Mouse (Mus musculus): Measurements from ENCODE around the gene Mia. TPM values are rescaled to one million over a fixed set of nuclear protein-coding genes. Genes with fewer than 3 reads are reported as not detected.

Gene Mia
- polyA plus RNA-seq, 1 experiment from 2014 or later: 11.1 TPM

DNA sequence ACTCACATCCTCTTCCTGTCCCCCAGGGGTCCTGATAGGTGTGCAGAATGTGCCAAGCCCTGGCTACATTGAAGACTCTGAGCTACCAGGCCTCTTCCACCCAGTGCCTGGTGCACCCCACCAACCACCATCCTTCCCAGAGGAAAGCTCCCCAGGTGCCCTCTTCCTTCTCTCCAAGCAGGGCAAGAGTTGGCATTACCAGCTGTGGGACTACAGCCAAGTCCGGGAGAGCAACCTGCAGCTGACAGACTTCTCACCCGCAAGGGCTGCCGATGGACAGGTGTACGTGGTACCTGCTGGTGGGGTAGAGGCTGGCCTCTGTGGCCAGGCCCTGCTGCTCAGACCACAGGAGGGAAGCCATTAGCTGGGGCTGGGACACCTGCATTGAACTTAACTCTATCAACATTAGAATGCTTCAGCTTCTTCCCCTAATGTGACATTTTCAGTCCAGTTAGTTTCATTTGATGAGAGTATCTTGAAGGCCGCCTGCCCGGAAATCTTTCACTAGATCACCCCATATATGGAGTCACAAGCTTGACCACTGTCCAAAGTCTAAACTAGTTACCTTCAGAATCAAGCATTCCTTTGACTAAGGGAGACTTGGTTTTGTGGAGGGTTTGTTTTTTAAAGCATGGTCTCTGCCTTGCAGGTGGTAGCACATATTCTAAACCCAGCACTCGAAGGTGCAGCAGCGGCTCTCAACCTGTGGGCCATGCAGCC lies 22.9 kb upstream of the Mia start:
- Histone ChIP-seq H3K27ac (replicated peaks) (no peak overlapping the region), H3K36me3 (peaks cover 54% of the 10 kb centered on the region), H3K9me3 (no peaks in the 10 kb centered on the region), H3K4me2 (replicated peaks) (no peak overlapping the region), H3K4me3 (no peak overlapping the region), H3K27me3 (no peaks in the 10 kb centered on the region), H3K4me1 (no peaks in the 10 kb centered on the region), H3K9ac (replicated peaks) (no peak overlapping the region)
- WGBS: 94% methylated on average over 8 of the region's 8 CpGs
- no peak for ATAC-seq (ENCODE audit: low FRiP score, low read depth)

DNA sequence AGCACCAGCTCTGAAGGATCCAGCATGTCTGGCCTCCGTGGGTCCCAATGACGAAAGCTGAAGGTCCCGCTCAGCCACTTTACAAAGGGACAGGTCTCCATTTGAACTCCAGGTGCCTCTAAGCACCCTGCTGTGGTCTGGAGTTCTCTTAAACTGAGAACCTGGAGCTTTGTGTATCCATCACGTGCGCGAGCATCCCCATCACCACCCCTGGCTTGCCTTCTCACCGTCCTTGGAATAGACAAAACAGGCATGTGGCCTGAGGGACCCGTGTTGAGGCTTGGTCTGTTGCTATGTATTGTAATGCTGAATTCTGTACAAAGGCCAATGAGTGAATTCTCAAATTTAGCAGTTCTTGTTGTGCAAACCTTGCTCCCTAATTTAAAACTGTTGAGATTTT lies 17.8 kb upstream of the Mia start:
- H3K36me3 ChIP-seq: peaks cover 25% of the 10 kb centered on the region
- no peak overlapping the region for H3K4me3 ChIP-seq
- ATAC-seq (ENCODE audit: low FRiP score, low read depth): no peak
- no peak overlapping the region for H3K4me2 ChIP-seq (replicated peaks)
- H3K4me1 ChIP-seq: peaks cover 18% of the 10 kb centered on the region
- no peaks in the 10 kb centered on the region for H3K27me3 ChIP-seq
- no peak overlapping the region for H3K9ac ChIP-seq (replicated peaks)
- H3K9me3 ChIP-seq: no peaks in the 10 kb centered on the region
- 93% methylated on average over 8 of the region's 8 CpGs for WGBS
- H3K27ac ChIP-seq (replicated peaks): no peak overlapping the region

DNA sequence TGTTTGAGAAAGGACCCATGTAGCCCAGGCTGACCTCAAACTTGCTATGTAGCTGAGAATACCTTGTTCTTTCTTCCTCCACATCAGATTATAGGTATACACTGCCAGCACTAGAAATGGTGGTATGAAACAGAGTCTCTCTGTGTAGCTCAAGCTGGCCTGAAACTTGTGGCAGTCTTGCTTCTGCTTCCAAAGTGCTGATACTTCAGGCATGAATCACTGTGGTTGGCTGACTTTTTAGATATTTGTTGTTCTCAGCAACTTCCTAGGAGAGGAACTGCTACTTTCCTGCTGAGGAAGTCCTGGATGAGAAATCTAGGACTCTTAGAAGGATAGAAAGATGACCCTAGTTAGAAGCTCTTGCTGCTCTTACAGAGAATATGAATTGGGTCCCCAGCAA lies 17.4 kb upstream of the Mia start:
- H3K9me3 ChIP-seq: no peaks in the 10 kb centered on the region
- no peak overlapping the region for H3K4me3 ChIP-seq
- H3K9ac ChIP-seq (replicated peaks): no peak overlapping the region
- no peak for ATAC-seq (ENCODE audit: low FRiP score, low read depth)
- peaks cover 26% of the 10 kb centered on the region for H3K36me3 ChIP-seq
- no peaks in the 10 kb centered on the region for H3K27me3 ChIP-seq
- no peak overlapping the region for H3K27ac ChIP-seq (replicated peaks)
- H3K4me2 ChIP-seq (replicated peaks): no peak overlapping the region
- peaks cover 22% of the 10 kb centered on the region for H3K4me1 ChIP-seq

DNA sequence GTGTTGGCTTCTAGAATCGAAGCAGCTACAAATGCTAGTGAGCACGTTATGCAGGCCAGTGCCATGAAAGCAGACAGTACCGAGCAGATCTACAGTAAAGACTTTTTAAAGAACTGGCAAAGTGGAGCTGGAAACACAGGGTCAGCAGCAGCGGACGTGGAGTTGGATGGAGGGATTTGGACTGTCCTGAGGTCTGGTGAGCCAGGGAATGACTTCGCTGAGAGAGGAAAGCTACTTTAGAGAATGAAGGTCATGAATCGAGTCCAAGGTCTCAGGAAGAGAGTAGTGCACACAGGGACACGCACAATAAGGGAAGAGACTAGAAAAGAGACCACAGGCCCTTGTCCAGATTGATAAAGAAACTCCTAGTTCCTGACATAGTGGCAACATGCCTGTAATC lies 16.7 kb upstream of the Mia start:
- Histone ChIP-seq H3K27ac (replicated peaks) (no peak overlapping the region), H3K9ac (replicated peaks) (no peak overlapping the region), H3K4me1 (peaks cover 24% of the 10 kb centered on the region), H3K9me3 (no peaks in the 10 kb centered on the region), H3K27me3 (no peaks in the 10 kb centered on the region), H3K4me3 (no peak overlapping the region), H3K36me3 (peaks cover 26% of the 10 kb centered on the region), H3K4me2 (replicated peaks) (no peak overlapping the region)
- 89% methylated on average over 8 of the region's 8 CpGs for WGBS
- no peak for ATAC-seq (ENCODE audit: low FRiP score, low read depth)

DNA sequence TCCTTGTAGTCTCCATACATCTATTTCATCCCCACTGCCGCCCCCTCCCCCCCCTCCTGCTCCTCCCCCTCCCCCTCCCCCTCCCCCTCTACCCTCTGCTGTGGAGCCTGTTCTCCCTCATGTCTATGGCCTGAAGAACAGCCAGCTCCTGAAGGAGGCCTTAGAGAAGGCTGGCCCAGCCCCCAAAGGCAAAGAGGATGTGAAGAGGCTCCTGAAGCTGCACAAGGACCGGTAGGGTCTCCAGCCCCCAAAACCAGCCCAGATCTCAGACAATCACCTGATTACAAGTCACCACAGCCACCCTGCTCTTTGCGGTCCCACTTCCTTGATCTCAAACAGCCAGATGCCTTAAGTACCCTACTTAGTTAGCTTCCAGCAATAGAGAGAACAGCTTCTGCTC lies 16.2 kb upstream of the Mia start:
- no peak for ATAC-seq (ENCODE audit: low FRiP score, low read depth)
- no peak overlapping the region for H3K4me2 ChIP-seq (replicated peaks)
- no peaks in the 10 kb centered on the region for H3K27me3 ChIP-seq
- H3K9ac ChIP-seq (replicated peaks): no peak overlapping the region
- H3K9me3 ChIP-seq: no peaks in the 10 kb centered on the region
- WGBS: 89% methylated on average over 3 of the region's 3 CpGs
- no peak overlapping the region for H3K4me3 ChIP-seq
- H3K4me1 ChIP-seq: peaks cover 24% of the 10 kb centered on the region
- H3K36me3 ChIP-seq: peaks cover 27% of the 10 kb centered on the region
- no peak overlapping the region for H3K27ac ChIP-seq (replicated peaks)

DNA sequence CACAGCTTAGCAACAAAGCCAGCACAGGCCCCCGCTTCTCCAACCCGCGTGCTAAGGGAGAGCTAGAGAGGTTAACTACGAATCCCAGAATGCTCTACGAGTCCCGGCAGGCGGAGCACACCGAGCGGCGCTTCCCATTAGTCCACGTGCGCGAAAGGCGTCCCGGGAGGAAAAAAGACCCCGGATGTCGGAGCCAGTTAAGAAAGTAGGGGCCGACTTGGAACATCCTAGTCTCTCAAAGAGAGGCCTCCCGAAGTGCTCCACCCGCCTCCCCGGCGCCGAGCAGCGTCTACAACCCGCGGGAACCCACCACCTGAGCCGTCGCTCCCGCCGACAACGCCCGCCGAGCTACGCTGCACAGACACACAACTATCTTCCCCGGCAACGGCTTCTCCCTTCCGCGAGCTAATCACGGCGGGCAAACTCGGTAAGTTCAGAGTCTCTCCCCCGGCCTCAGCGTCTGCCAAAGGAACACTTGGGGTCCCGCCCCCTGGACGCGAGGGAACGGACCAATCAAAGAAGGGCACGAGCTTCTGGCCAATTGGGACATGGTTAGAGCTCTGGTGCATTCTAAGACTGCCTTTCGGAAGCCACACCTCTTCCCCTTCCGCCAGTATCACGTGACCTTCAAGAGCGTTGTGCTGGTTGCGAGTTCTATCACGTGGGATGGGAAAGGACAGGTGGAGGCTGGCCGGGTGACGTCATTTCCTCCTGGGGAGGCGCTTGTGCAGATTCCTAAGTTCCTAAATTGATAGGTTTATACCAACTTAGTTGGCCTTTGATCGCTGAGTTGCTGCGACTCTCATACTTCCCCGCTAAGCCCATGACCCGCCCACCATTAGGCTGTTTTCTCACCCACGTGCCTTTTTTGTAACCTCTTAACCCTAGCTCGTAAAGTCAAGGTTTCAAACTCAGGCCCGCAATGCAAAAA lies 15.0 kb upstream of the Mia start, which contains the start of the genes BC024978 and Snrpa:
Gene BC024978, plus strand, starts transcription at position 101 of the 931 bp plus-strand sequence.
Gene Snrpa, minus strand, starts transcription at position 591 of the 931 bp plus-strand sequence.
- peak within 1 kb of the TSS; percentile 88 for H3K9ac ChIP-seq (replicated peaks)
- H3K9me3 ChIP-seq: 0 out of 2 replicates have a peak, but pooled peaks cover under 1% of the 10 kb centered on the region
- H3K4me2 ChIP-seq (replicated peaks): peak within 1 kb of the TSS; percentile 93
- no peaks in the 10 kb centered on the region for H3K27me3 ChIP-seq
- peaks cover 24% of the 10 kb centered on the region for H3K4me1 ChIP-seq
- ATAC-seq (ENCODE audit: low FRiP score, low read depth): peak; percentile 99
- WGBS: 1% methylated on average over 64 of the region's 64 CpGs
- H3K4me3 ChIP-seq: peak within 1 kb of the TSS; percentile 89
- peaks cover 36% of the 10 kb centered on the region for H3K36me3 ChIP-seq
- H3K27ac ChIP-seq (replicated peaks): peak within 1 kb of the TSS; percentile 97

DNA sequence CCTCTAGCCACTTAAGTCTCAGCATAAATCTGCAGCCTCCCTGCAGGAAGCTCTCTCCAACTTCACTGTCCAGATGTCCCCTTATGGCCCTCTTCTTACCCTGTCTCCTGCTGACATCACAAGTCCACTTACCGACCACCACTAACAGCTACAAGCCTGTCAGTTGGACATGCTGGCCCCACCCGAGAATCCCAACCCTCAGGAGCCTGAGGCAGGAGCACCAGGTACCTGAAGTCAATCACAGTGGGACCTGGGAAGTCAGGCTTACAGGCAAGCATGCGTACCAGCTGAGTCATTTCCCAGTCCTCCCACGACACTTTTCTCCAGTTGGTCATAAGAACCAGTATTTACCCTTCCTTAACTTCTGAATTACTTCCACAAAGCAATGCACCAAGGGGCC lies 12.8 kb upstream of the Mia start:
- Histone ChIP-seq H3K9ac (replicated peaks) (no peak overlapping the region; the same call in 1 of the 2 replicates), H3K4me2 (replicated peaks) (peak overlapping the region; percentile 25)

DNA sequence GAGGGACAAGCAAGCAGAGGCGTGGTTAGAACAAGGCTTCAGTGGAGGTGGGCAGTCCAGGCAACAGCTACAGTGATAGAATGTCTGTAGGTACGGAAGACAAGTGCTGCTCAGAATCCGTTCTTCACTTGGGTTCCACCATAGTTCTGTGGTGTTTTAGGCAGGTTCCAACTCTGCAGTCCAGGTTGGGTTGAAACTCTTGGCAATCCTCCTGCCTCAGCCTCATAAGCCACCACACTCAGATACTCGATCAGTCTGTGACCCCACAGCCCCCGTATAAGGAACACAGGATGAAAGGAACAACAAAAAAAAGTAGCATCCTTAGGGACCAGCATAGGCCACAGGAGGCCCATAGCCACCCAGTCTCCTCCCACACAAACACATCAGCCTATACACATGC lies 11.5 kb upstream of the Mia start:
- Histone ChIP-seq H3K4me3 (no peak overlapping the region), H3K9ac (replicated peaks) (no peak overlapping the region), H3K36me3 (peaks cover 66% of the 10 kb centered on the region), H3K4me2 (replicated peaks) (no peak overlapping the region), H3K9me3 (0 out of 2 replicates have a peak, but pooled peaks cover 3% of the 10 kb centered on the region), H3K27me3 (no peaks in the 10 kb centered on the region), H3K4me1 (peaks cover 24% of the 10 kb centered on the region), H3K27ac (replicated peaks) (no peak overlapping the region)
- WGBS: 95% methylated on average over 5 of the region's 5 CpGs
- ATAC-seq (ENCODE audit: low FRiP score, low read depth): no peak

More for the DNA sequence above, 12.8 kb upstream of the Mia start:
- Histone ChIP-seq H3K4me1 (peaks cover 24% of the 10 kb centered on the region), H3K27me3 (no peaks in the 10 kb centered on the region), H3K9me3 (0 out of 2 replicates have a peak, but pooled peaks cover 3% of the 10 kb centered on the region), H3K4me3 (no peak overlapping the region), H3K27ac (replicated peaks) (no peak overlapping the region), H3K36me3 (peaks cover 53% of the 10 kb centered on the region)
- WGBS: 93% methylated on average over 4 of the region's 4 CpGs
- no peak for ATAC-seq (ENCODE audit: low FRiP score, low read depth)

DNA sequence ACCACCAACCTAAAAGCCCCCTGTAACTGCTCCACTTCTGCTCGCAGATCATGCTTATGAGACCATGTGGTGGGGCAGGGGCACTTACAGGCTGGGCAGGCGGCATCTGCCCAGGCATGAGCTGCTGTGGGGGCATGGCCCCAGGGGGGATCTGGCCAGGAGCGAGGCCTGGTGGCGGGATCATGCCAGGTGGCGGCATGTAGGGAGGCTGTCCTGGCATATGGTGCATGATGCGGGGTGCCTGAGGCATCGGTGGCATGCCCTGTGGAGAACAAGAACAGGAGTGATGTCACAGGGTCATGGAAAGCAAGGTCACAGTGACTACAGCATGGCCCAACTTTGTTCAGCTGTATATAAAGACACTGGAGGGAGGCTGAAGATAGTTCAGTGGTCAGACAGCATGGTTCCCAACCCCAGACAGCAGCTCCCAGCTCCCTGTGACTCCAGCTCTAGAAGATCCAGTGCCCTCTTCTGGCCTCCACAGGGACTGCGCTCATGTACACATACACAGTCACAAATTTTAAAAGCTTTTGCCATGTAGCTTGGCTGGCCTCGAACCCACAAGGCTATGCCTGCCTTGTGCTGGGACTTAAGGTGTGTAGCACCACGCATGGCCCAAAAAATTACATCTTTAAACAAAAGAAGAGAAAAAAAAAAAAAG lies 8.4 kb upstream of the Mia start:
- no peak overlapping the region for H3K27ac ChIP-seq (replicated peaks)
- H3K27me3 ChIP-seq: no peaks in the 10 kb centered on the region
- no peak overlapping the region for H3K4me2 ChIP-seq (replicated peaks)
- no peak for ATAC-seq (ENCODE audit: low FRiP score, low read depth)
- H3K4me1 ChIP-seq: peaks cover 11% of the 10 kb centered on the region
- H3K4me3 ChIP-seq: no peak overlapping the region
- 96% methylated on average over 10 of the region's 10 CpGs for WGBS
- peaks cover 96% of the 10 kb centered on the region for H3K36me3 ChIP-seq
- H3K9me3 ChIP-seq: 0 out of 2 replicates have a peak, but pooled peaks cover 3% of the 10 kb centered on the region
- H3K9ac ChIP-seq (replicated peaks): no peak overlapping the region

DNA sequence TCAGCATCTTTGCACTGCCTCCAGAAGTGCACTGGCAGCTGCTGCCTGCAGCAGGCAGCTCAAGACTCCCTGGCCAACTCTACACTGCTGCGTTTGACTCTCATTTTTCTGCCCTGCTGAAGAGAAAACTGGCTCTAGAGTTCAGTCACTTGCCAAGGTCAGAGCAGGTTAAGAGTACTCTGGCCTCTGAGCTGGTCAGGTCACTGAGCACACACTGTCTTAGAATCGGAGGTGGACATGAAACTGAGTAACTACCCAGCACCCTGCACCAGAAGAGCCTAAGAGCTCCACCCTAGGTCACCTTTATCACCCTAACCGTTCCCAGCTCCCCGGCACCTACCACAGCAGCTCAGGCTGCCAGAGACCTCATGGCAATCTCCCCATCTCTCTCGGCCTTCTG lies 5.0 kb upstream of the Mia start:
- 90% methylated on average over 5 of the region's 5 CpGs for WGBS
- H3K27me3 ChIP-seq: no peaks in the 10 kb centered on the region
- H3K36me3 ChIP-seq: peaks cover 80% of the 10 kb centered on the region
- H3K9me3 ChIP-seq: 0 out of 2 replicates have a peak, but pooled peaks cover 3% of the 10 kb centered on the region
- H3K4me3 ChIP-seq: no peak overlapping the region
- no peaks in the 10 kb centered on the region for H3K4me1 ChIP-seq
- H3K4me2 ChIP-seq (replicated peaks): no peak overlapping the region
- no peak overlapping the region for H3K9ac ChIP-seq (replicated peaks)
- ATAC-seq (ENCODE audit: low FRiP score, low read depth): no peak
- H3K27ac ChIP-seq (replicated peaks): no peak overlapping the region

DNA sequence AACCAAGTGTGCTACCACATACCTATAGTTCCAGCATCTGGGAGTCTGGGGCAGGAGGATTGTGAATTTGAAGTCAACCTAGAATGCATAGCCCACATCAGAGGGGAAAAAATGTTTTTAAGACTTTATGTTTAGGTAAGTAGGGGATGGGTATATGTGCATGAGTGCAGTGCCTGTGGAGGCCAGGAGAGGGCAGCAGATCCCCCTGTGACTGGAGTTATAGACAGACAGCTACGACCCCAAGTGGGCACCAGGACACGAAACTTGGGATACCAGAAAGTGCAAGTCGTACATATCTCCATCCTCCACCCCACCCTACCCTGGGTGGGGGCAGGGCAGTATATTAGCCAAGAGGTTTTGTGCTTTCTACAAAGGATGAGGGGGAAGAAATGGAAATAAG lies 4.0 kb upstream of the Mia start:
- 73% methylated on average over 3 of the region's 3 CpGs for WGBS
- no peak for ATAC-seq (ENCODE audit: low FRiP score, low read depth)

More for the DNA sequence above, 4.0 kb upstream of the Mia start:
- Histone ChIP-seq H3K36me3 (peaks cover 70% of the 10 kb centered on the region), H3K27ac (replicated peaks) (no peak overlapping the region), H3K9ac (replicated peaks) (no peak overlapping the region), H3K27me3 (no peaks in the 10 kb centered on the region), H3K4me2 (replicated peaks) (no peak overlapping the region), H3K4me1 (no peaks in the 10 kb centered on the region), H3K4me3 (no peak overlapping the region), H3K9me3 (no peaks in the 10 kb centered on the region)
